In the genomic region with DNA sequence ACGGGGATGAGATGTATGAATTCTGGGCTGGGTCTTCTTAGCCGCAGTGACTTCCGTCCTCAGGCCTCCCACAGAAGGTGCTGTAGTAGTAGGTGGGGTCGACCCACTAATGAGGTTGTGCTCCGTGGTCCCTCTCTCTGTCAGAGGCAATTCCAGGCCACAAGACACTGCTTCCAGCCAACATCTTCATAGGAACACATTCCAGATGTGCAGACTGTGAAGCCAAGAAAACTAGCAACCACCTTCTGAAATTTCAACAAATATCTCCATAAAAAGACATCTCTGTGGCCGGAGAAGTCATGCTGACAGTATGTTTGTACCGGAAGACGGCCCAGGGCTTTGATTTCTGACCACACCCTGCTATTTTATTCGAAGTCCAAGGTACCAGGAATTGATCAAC, we compare ENCODE assay signal across 17 mouse cellular contexts.
DNase-seq lines count a peak whose midpoint lies in the region; ATAC-seq lines count a peak whose summit lies in the region.
"Had no signal": no experiment of that assay in that cellular context is flagged by ENCODE, and none has a peak within 500 bp of the region (broad histone marks: within the 10 kb centered on the region; RNA-seq: fewer than 3 reads in every experiment).

No protein-coding gene starts in this region.

- 88% methylated on average over 9 of the region's 9 CpGs for WGBS in midbrain, embryonic 11.5 days
- 89% methylated on average over 9 of the region's 9 CpGs for WGBS in midbrain, embryonic 16.5 days

- no peaks in the 10 kb centered on the region for H3K9me3 ChIP-seq in midbrain, embryonic 11.5 days (ENCODE audit: control insufficient read depth, low read length)
- H3K9me3 ChIP-seq in midbrain, embryonic 16.5 days (replicated peaks; ENCODE audit: control insufficient read depth, low read length, poor library complexity, severe bottlenecking): no peaks in the 10 kb centered on the region
- H3K9me3 ChIP-seq: forebrain, embryonic 13.5 days; hindbrain, embryonic 12.5 days had no signal

- no peak overlapping the region for H3K4me3 ChIP-seq in midbrain, embryonic 11.5 days (ENCODE audit: low read depth, low read length)
- no peak overlapping the region for H3K4me3 ChIP-seq in midbrain, embryonic 16.5 days (ENCODE audit: low read depth, low read length)
- H3K4me3 ChIP-seq: forebrain, embryonic 13.5 days; hindbrain, embryonic 12.5 days had no signal

- no peak overlapping the region for H3K4me2 ChIP-seq in midbrain, embryonic 11.5 days
- H3K4me2 ChIP-seq in midbrain, embryonic 16.5 days (ENCODE audit: low read length): no peak overlapping the region
- H3K4me2 ChIP-seq: forebrain, embryonic 13.5 days; hindbrain, embryonic 12.5 days had no signal

- H3K27ac ChIP-seq in midbrain, embryonic 11.5 days (ENCODE audit: low read depth, low read length): no peak overlapping the region
- H3K27ac ChIP-seq in midbrain, embryonic 16.5 days (ENCODE audit: low read length): no peak overlapping the region
- H3K27ac ChIP-seq: forebrain, embryonic 13.5 days; hindbrain, embryonic 12.5 days had no signal

- no peak overlapping the region for H3K9ac ChIP-seq in midbrain, embryonic 11.5 days (ENCODE audit: low read length)
- no peak overlapping the region for H3K9ac ChIP-seq in midbrain, embryonic 16.5 days (ENCODE audit: low read depth, low read length)
- H3K9ac ChIP-seq: forebrain, embryonic 13.5 days; forebrain, postnatal 0 days; hindbrain, embryonic 12.5 days had no signal

- H3K27me3 ChIP-seq in midbrain, embryonic 11.5 days (ENCODE audit: control insufficient read depth, insufficient read depth, low read length): no peaks in the 10 kb centered on the region
- no peaks in the 10 kb centered on the region for H3K27me3 ChIP-seq in midbrain, embryonic 16.5 days (ENCODE audit: control insufficient read depth, insufficient read depth, low read depth, low read length)
- H3K27me3 ChIP-seq: forebrain, embryonic 13.5 days; hindbrain, embryonic 12.5 days had no signal

- DNase-seq in gastrocnemius, postnatal 14 days: peak; percentile 27
- no peak for DNase-seq in gastrocnemius, adult 8-10 months (ENCODE audit: low spot score in 2 of 2)
- DNase-seq in midbrain, embryonic 11.5 days (ENCODE audit: low spot score, missing footprints): peak; percentile 6
- DNase-seq in gastrocnemius, postnatal 25 days: peak; percentile 48
- DNase-seq in natural killer cell, adult 2 months (ENCODE audit: low spot score in 2 of 2): no peak
- DNase-seq in right cerebral cortex, postnatal 14 days: no peak
- DNase-seq: adrenal gland, adult 8-10 months; adrenal gland, postnatal 36 days; cerebellum, adult 2 months; forebrain, postnatal 0 days; heart, postnatal 4 days had no signal

- H3K36me3 ChIP-seq in midbrain, embryonic 11.5 days (ENCODE audit: control insufficient read depth, insufficient read depth, low read length): no peaks in the 10 kb centered on the region
- H3K36me3 ChIP-seq in midbrain, embryonic 16.5 days (ENCODE audit: control insufficient read depth, insufficient read depth, low read length): no peaks in the 10 kb centered on the region
- H3K36me3 ChIP-seq: hindbrain, embryonic 12.5 days had no signal

- no peaks in the 10 kb centered on the region for H3K4me1 ChIP-seq in midbrain, embryonic 11.5 days (ENCODE audit: control insufficient read depth, insufficient read depth, low read length)
- H3K4me1 ChIP-seq in midbrain, embryonic 16.5 days (ENCODE audit: control insufficient read depth, insufficient read depth, low read length): no peaks in the 10 kb centered on the region
- H3K4me1 ChIP-seq: forebrain, embryonic 13.5 days; hindbrain, embryonic 12.5 days had no signal

- intact Hi-C loops in gastrocnemius, postnatal 14 days (cut with DNase I; ENCODE audit: low total_unique reads): no loop called here

- no peak for ATAC-seq in midbrain, embryonic 11.5 days (ENCODE audit: low FRiP score)
- no peak for ATAC-seq in midbrain, embryonic 16.5 days
- ATAC-seq: forebrain, embryonic 13.5 days; forebrain, postnatal 0 days; hindbrain, embryonic 16.5 days; inflammation-experienced regulatory T-cells, adult 6 months; intestine, postnatal 0 days had no signal

Comparison
In these comparisons a context has a peak if more than half of its experiments do, and no peak if none do; other contexts are left out.
1. DNase-seq: peak in gastrocnemius, postnatal 14 days (single experiment), midbrain, embryonic 11.5 days (single experiment) and gastrocnemius, postnatal 25 days (single experiment); none in gastrocnemius, adult 8-10 months (0 of 2), natural killer cell, adult 2 months (0 of 2) and right cerebral cortex, postnatal 14 days (single experiment).